Mouse (Mus musculus) cerebellum, adult (tissue): ENCODE measurements around the gene Phlda3.
A peak's percentile ranks its signal among the peaks of the same experiment; 100 is the strongest.

Source experiments
- ATAC-seq: cut with Nextera tagmentation; 2 replicates; pipeline ENCODE4 v1.9.2; 2017; ENCODE audit warnings: mild to moderate bottlenecking, moderate library complexity, mixed read lengths; ENCODE audit not compliant: insufficient number of reproducible peaks, low FRiP score, low TSS enrichment

Phlda3 gene

DNA sequence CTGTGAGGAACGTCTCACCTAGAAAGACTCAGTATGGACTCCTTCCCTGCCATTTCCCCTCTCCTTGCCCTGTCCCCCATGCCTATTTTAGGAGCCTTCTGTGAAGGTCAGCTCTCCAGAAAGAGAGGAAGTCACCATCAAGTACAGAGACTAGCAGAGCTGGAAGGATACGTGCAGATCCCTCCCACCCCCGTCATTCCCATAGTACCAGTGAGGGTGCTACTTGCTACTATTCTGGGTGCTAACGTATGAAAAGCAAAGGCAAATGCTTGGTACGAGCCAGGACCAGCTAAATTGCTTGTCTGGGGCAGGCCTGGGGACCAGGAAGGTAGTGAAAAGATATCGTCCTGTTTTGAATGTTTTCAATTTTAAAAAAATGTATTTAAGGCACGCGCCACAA is 8.6 kb upstream of the Phlda3 start:
- ATAC-seq = no peak

DNA sequence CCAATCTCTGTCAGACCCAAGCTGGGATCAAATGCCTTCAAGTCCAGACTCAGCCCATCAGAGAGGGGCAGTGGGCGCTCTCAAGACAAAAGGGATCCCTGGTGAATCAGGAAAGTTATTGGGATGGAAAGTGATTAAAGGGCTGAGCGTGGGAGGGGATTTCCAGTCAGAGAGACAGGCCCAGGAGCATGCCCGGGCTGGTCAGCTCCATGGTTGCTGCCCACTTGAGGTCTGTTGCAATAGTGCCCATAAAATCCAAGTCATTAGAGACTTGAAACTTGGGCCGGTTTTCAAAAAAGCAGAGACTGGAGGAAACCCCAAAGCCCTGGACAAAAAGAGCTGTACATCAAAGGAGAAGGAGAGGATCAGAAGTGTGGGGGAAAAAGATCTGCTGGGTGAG is 6.2 kb upstream of the Phlda3 start:
- no peak for ATAC-seq

DNA sequence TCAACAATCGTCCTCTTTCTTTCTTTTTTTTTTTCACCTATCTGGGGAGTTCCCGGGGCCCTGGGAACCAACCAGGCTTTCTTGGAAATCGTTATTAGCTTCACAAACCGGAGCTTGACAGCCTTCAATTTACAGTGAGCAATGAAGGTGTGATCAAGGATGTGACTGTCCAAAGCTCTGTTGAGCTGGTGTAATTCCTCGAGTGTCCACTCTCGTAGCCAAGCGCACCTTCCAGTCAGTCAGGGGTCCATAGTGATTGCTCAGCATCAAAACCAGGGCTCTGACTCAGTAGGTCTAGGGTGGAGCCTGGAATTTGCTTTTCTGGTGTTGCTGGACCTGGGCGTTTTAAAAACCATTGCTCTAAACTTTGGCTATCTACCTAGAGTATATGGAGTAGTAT is 5.7 kb upstream of the Phlda3 start:
- ATAC-seq = no peak

DNA sequence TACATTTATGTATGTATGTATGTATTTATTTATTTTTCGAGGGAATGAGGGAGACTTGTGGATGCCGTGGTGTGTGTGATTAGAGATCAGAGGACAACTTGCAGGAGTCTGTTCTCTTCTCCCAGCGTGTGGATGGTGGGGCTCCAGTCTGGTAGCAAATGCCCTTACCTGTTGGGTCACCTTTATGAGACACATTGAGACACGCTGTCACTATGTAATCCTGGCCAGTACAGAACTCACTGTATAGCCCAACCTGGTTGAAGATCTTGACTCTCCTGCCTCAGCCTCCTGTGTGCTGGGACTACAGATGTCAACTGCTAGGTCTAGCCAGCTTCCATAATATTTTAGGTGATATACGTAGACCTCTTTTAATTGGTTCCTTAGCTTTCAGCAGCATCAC is 4.2 kb upstream of the Phlda3 start:
- ATAC-seq = no peak

DNA sequence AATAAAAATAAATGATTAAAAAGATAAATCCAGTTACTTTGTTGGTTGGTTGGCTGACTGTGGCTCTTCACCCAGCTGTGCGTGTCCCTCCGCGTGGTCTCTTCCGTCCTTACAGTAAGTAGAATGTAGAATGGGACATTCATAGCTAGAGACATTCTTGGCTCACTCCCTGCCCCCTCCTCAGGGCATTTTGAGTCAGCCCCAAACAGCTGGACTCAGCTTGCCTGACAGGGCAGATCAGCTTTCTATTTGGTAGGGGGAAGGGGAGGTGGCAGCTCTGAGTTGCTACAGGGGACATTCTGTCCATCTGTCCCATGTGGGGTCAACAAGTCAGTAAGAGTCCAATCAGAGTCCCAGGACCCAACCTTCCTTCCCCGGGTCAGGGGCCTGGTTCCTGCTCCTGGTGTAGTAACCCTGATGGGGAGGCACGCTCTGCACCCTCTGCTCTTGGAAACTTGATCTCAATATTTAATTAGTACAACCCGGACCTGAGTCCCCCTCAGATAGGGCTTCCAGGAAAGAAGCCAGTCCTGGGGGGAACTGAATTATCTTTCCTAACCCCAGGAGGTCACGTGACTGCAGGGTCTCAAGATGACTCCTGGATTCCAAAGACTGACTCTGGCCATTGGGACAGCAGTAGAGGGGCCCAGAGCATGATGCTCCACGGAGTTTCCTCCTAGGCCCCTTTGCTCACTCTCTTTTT is 2.3 kb upstream of the Phlda3 start:
- no peak for ATAC-seq

DNA sequence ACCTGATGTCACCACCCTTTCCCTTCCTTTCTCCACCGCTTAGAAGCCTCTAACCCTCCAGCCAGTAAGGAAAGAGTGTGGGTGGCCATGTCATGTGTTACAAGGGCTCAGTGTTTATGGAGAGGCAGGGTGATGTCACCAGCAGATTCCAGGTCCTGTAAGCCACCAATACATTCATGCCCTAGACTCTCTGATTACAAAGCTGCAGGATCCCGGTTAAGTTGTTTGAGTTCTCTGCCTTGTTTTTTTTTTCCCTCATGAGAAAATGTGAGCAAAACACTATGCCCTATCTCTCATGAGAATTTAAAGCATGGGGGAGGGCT is 1.8 kb upstream of the Phlda3 start:
- ATAC-seq = no peak

DNA sequence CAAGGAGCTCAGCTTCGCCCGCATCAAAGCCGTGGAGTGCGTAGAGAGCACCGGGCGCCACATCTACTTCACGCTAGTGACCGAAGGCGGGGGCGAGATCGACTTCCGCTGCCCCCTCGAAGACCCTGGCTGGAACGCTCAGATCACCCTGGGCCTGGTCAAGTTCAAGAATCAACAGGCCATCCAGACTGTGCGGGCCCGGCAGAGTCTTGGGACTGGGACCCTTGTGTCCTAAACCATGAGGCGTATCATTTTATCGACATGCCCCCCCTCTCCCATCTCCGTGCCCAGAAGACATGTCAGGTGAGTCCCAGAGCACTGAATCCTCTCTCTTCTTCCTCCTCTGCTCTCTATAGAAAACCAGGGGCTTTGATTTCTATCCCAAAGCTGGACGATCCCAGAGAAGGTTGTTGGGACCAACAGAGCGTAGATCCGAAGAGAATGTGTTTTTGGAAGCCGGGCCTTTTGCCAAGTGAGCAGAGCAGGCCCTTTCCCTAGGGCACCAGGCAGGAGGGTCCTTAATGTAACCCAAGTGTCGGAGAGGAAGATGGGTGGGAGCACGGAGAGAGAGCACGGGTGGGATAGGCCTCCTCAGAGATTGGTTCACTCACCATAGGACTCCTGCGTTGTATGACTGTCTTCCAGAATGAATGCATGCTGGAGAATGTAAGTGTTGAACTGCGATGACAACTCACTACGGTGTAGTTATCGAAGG is 830 bp downstream of the Phlda3 start:
- ATAC-seq = no peak

DNA sequence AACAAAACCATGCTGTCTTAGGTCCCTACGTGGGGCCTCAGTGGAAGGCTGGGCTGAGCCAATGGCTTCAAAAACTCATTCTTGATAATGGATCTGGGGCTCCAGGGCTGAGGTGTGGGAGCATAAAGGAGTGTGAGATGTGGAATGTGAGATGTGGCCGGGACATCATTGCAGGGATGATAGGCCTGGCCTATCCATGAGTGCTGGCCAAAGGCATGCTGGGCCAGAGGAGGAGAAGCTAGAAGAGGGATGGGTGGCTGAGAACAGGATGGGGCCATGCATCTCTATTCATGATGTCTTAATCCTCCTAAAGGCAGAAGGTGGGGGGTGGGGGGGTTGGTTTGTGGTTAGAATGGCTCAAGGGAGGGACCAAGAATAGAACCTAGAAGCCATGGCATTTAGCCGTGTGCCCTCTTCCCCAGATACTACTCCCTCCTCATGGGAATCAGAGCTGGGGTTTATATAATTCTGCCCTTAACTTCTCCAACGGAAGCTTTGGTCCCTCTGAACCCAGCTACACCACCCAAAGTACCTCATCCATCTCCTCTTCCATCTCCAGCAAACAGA is 1.5 kb downstream of the Phlda3 start:
- no peak for ATAC-seq

DNA sequence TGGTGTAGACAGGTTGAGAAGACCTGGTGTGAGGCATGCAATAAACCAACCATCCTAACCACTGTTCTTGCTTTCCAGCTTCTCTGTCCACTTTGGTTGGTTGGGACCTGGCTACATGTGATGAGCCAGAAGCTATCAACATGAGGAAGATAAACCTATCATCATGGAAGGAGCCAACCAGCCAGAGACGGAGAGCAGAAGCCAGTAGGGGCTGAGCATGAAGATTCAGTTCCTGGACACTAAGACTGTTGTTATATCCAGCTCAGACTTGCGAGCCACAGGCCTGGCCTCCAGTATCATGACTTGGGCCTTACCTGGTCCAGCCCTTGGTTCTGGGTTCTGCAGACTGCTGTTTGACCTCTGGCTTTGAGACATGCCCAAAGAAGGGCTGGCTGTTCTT is 2.5 kb downstream of the Phlda3 start:
- ATAC-seq = no peak

DNA sequence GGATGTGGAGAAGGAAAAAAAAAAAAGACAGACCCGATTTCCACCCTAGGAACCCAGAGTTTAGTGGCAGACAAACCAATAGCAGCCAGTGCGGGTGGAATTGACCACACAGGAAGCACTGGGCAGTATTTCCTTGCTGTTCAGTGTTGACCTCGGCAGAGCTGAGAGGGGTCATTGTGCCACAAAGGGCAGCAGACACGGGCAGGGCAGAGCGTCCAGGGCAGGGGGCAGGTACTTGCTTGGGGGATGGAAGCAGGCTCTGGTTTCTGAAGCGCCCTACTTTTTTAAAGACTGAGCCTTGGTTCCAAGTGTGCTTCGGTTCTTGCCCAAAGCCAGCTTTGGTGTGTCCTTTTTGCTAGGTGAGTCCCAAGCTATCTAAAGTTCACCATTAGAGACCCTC is 4.3 kb downstream of the Phlda3 start:
- no peak for ATAC-seq

DNA sequence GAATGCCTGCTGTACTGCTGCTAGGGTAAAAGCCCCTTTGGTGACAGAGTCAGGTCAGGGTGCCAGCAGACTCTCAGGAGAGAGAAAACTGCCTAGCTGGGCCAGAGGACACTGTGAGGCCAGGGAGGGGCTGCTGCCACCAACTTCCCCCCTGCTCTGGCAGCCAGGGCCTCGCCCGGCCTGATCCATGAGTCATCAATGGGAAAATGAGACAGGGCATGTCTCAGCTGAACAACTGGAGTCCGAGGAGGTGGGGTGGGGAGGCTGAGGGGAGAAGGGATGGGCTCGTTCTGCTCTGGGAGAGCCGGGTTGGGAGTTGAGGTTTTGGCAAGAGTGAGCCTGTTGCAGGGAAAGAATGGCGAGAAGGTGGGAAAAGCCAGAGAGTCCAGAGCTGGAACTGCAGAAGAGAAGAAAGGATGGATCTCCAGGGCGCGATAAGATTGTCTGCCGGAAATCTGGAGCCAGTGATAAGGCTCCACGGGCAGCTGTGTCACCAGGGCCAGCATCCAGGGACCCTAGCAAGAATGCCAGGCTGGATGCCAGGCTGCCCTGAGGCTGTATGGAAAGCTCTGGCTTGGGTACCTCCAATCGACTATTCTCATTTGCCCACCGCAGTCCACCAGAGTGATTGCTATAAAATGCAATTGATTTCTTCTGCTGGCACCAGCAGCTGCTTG is 5.1 kb downstream of the Phlda3 start:
- ATAC-seq = no peak

DNA sequence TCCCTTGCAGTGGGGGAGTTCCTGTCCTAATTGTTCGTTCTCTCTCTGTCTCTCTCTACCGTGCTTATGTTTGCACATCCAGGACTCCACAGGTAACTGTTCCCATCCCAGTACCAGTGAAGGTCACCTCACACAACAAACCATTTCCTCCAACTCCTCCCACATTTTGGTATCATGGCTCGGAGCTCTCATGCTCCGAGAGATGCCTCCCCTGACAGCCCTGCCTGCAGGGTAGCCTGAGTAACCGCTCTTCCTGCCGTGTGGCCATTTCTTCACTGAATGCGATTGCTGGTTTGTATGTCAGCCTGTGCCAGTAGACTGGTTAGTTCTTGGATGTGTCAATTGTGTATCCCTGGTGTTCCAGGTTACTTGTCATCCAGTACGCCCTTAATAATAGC is 5.7 kb downstream of the Phlda3 start:
- no peak for ATAC-seq

DNA sequence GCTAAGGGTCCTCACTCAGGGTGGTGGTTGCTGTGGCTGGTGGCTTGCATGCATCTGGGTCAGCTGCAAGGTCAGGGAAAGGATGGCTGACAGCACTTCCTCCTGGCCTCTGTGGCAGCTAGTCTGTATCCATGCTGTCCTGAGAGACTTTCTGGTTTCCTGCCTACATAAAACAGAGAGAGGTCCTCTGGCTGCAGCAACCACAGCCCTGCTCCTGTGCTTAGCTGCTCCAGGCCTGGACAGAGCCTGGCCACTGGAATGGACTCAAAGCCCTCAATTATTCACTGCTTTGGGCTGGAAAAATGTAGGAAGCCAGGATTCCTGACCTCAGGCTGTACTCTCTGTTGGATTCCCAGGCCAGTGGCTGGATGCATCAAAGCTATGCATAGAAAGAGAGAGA is 10.7 kb downstream of the Phlda3 start:
- no peak for ATAC-seq

DNA sequence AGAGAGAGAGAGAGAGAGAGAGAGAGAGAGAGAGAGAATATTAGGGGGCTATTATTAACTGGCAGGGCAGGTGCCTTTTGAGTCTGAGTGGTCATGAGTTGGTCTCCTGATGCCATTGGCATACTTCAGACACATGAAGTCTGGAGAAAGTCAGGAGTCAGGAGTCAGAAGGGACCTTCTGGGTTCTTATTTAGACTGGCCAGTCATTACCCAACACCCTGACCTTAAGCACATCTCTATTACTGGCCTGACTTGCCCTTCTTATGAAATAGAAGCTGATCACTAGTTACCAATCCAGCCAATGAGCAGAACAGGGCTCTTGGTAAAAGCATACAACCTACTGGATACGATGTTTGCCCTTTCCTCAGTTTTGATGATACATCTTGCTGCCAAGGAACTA is 11.1 kb downstream of the Phlda3 start:
- ATAC-seq = no peak

DNA sequence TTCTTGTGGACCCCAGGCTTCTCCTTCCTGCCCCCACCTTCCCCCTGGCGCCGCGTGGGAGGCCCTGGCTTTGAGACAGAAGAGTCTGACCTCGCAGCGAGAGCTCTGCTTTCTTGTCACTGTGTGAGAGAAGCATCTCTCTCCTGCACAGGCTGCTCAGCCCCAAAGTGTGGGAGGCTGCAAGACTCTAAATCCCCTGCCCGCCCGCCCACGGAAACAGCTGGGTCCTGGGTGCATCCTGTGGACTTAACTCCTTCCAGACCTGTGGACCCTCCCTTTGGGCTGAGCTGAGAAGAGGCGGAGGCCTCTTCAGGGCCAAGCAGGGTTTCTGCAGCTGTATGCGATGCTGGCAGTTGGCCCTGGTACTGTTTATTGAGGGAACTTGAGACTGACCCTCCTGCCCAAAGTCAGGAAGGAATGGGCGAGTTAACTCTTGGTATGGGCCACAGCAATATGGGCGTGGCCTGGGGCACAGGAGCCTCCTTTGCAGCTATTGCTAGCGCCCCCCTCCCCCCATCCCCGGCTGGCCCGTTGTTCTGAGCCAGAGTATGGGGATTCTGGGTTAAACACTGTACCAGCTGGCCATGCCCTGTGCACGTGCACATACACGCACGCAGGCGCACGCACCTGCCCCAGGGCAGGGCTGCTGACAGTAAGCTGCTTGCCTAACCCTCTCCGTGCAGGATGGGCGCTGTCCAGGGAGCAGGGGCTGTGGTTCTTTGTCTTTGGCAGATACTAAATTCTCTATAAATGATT is 13.0 kb downstream of the Phlda3 start, which contains the start of gene Tnni1:
Gene Tnni1, plus strand, starts transcription at position 655 of the 756 bp plus-strand sequence.
- ATAC-seq = no peak

DNA sequence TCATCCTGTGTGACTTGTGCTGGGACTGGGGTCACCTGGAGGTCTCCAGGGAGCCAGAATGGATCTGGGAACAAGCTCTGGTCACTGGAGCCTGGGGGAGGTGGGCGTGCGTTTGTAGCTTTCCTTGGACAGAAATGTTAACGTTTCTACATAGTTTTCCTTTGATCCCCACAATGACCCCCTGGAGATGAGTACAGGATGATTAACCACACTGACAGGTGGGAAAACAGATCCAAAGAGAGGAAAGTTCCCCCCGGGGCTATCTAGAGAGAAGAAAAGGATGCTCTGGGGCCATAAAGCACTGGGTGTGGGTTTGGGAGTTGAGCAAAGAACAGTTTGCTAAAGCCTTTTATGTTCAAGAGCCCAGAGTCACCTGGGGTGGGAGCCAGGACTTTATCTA is 14.7 kb downstream of the Phlda3 start:
- ATAC-seq = no peak

DNA sequence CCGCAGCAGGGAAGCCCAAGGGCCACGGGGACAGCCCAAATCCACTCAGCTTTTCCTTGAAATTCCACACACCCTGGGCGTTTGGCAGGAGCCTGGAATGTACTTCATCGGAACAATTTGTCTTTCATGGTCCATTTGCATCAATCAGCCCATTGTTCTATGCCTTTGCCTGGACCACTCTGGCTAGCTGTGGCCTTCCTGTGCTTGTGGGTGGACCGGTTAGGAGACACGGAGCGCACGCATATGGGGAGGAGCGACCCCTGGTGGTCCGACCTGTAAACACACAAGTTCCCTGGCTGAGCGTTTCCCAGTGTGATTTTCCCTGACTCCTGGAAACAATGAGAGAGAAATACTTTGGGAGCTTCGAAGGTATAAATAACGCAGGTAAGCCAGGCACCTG is 15.3 kb downstream of the Phlda3 start:
- ATAC-seq = peak; percentile 54

DNA sequence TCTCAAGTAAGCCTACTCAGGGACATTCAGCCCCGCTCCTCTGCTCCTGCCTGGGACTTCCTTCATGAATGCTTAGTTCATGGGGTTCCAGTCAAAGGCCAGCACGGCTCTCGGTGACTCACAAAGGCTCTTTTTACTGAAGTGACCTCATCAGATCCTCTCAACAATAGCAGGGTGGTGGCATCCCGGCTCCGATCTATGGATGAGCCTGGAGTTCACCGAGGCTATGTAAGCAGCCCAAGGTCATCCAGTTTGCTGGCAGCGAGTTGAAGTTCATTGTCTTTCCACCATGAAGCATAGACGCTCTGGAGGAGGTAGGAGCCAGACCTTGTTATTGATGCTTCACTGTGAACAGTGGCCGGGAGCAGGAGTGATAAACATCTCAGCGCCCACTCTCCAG is 16.9 kb downstream of the Phlda3 start:
- ATAC-seq = no peak

DNA sequence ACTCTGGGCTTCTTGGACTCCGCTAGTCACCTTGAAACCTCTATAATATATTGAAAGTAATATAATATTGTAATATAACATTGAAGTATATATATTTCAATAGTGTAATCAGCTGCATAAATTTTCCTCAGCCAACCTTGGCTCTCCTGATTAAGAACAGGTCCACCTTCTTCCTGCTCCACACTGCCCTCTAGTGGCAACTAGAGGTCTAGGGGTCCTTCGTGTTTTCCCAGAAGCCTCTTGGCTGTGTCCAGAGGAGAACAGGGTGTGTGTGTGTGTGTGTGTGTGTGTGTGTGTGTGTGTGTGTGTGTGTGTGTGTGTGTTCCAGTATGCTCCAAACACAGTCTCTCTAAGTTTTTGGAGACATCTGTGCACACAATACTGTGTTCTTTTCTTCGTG is 21.9 kb downstream of the Phlda3 start:
- no peak for ATAC-seq

DNA sequence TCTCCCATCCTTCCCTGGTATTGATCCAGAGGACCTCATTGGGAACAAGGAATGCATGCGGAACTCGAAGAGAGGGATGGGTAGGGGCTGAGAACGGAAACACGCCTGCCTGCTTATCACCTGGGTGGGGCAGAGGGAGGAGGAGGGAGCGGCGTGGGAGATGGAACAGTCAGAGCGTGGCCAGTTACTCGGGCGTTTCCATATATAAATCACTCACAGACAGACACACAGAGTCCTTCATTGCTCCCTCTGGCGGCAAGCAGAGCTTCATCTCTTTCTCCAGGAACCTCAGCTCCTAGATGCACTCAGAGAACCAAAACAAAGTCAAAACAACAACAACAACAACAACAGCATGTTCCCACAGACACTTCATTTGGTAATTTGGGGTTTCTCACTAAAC is 22.8 kb downstream of the Phlda3 start:
- no peak for ATAC-seq

DNA sequence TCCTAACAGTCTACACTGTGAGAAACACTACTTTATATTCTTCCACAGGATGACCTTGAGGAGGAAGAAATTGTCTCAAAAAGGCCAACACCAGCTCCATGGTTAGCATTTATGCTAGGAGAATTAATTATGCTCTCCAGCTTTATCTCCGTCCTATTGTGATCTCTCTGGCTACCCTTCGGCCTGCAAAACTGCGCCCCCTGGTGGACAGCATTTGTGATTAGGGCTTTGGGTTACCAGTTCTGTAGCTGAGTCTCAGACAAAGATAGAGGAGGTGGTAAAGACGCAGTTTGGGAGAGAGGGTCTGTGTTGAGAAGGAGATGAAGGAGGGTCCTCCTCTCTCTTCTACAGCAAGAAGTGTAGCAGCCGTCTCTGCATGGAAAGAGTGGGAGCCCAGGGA is 23.9 kb downstream of the Phlda3 start:
- ATAC-seq = no peak
